Mouse (Mus musculus) limb, embryonic 14.5 days (tissue): ENCODE results near the gene Dst. TPM values are rescaled to one million over a fixed set of nuclear protein-coding genes. Genes with fewer than 3 reads are reported as not detected.
"Not testable (repeated sequence)": the region's sequence is repeated elsewhere in the genome, so short reads cannot be mapped to it uniquely, and the experiment has no call there.

ENCODE experiments used
- ATAC-seq: fragments of 200-750 bp; cut with Nextera tagmentation; 2 replicates; pipeline ENCODE4 v1.8.0; 2017; ENCODE audit warnings: low read depth, moderate number of reproducible peaks, moderate TSS enrichment; ENCODE audit not compliant: low FRiP score
- DNase-seq: peaks from one replicate; pipeline ENCODE4 v3.0.0-alpha.2; 2015; ENCODE audit warnings: low spot score
- H3K27ac ChIP-seq: fragments of 300-500 bp; sonication (generic); replicated peaks from 2 replicates; pipeline ENCODE4 v1.5.1; 2014; ENCODE audit warnings: low read depth, mild to moderate bottlenecking, low read length, moderate library complexity, mixed read lengths
- H3K27me3 ChIP-seq: fragments of 300-500 bp; sonication (generic); 2 replicates; pipeline ENCODE4 v1.6.1; 2014; ENCODE audit warnings: low read length, mixed read lengths; ENCODE audit not compliant: control insufficient read depth, insufficient read depth
- H3K36me3 ChIP-seq: fragments of 300-500 bp; sonication (generic); 2 replicates; pipeline ENCODE4 v1.6.1; 2014; ENCODE audit warnings: mild to moderate bottlenecking, low read length, moderate library complexity, mixed read lengths; ENCODE audit not compliant: control insufficient read depth, insufficient read depth
- H3K4me1 ChIP-seq: fragments of 300-500 bp; sonication (generic); 2 replicates; pipeline ENCODE4 v1.6.1; 2014; ENCODE audit warnings: antibody characterized with exemption, low read length, mixed read lengths; ENCODE audit not compliant: control insufficient read depth, insufficient read depth
- H3K4me2 ChIP-seq: fragments of 300-500 bp; sonication (generic); replicated peaks from 2 replicates; pipeline ENCODE4 v1.6.1; 2014; ENCODE audit warnings: low read depth, mild to moderate bottlenecking, low read length, moderate library complexity; ENCODE audit not compliant: severe bottlenecking
- H3K4me3 ChIP-seq: fragments of 300-500 bp; sonication (generic); replicated peaks from 2 replicates; pipeline ENCODE4 v1.5.1; 2014; ENCODE audit warnings: low read length
- H3K9ac ChIP-seq: fragments of 300-500 bp; sonication (generic); 2 replicates; pipeline ENCODE4 v1.6.1; 2014; ENCODE audit warnings: mild to moderate bottlenecking, low read depth, low read length, moderate library complexity; ENCODE audit not compliant: severe bottlenecking
- H3K9me3 ChIP-seq: fragments of 300-500 bp; sonication (generic); 2 replicates; pipeline ENCODE4 v1.6.1; 2016; ENCODE audit warnings: low read length; ENCODE audit not compliant: control insufficient read depth
- POLR2A ChIP-seq: fragments of 200-500 bp; IDR thresholded peaks from 2 replicates; pipeline ENCODE4 v1.8.0; 2012; ENCODE audit warnings: inconsistent platforms, mild to moderate bottlenecking, moderate library complexity, borderline replicate concordance; ENCODE audit not compliant: insufficient read depth, insufficient read length; ENCODE audit errors: extremely low read depth
- WGBS: fragments of 180-500 bp; shearing (Covaris S2); extraction: QIAGEN DNeasy Blood & Tissue Kit; methylation state at CpG from one replicate; pipeline ENCODE4 v1.1.7; 2014; 5-methylcytosine and 5-hydroxymethylcytosine counted together
- polyA plus RNA-seq, 2 experiments: library from polyadenylated mRNA; depleted of rRNA in 1 of 2; stranded (reverse) in 1 of 2; unstranded in 1 of 2; fragments of >200 nt; fragmentation: Nextera tagmentation in 1 of 2; extraction: Ambion mirVana in 1 of 2; gene quantifications; 2 replicates each; pipeline versions ENCODE4 v1.2.1 to v1.2.3; 2012 to 2014

Gene Dst
- polyA plus RNA-seq, 2 experiments = 34.9 to 42.5 TPM

GRCm38 (mm10) chr1:34300309-34300980 lies 392.4 kb downstream of the Dst start:
- WGBS = 77% methylated on average over 13 of the region's 13 CpGs
- ATAC-seq (no peak), DNase-seq (no peak)
- H3K4me1 ChIP-seq = peaks cover 5% of the 10 kb centered on the region
- H3K27me3 ChIP-seq = no peaks in the 10 kb centered on the region
- no peak overlapping the region for H3K4me3 ChIP-seq
- no peak overlapping the region for H3K9ac ChIP-seq
- no peak overlapping the region for H3K4me2 ChIP-seq
- H3K9me3 ChIP-seq = no peaks in the 10 kb centered on the region
- H3K36me3 ChIP-seq = peaks cover 29% of the 10 kb centered on the region
- no peak overlapping the region for H3K27ac ChIP-seq
- no peak for TF ChIP-seq POLR2A

GRCm38 (mm10) chr1:34304227-34304626 lies 396.2 kb downstream of the Dst start:
- H3K4me2 ChIP-seq = no peak overlapping the region
- DNase-seq (no peak), ATAC-seq (no peak)
- H3K27ac ChIP-seq = no peak overlapping the region
- 74% methylated on average over 5 of the region's 5 CpGs for WGBS
- H3K4me3 ChIP-seq = no peak overlapping the region
- no peaks in the 10 kb centered on the region for H3K9me3 ChIP-seq
- H3K36me3 ChIP-seq = peaks cover 40% of the 10 kb centered on the region
- no peaks in the 10 kb centered on the region; the same call in 1 of the 2 replicates for H3K4me1 ChIP-seq
- TF ChIP-seq POLR2A = no peak
- no peak overlapping the region for H3K9ac ChIP-seq
- H3K27me3 ChIP-seq = no peaks in the 10 kb centered on the region

DNA sequence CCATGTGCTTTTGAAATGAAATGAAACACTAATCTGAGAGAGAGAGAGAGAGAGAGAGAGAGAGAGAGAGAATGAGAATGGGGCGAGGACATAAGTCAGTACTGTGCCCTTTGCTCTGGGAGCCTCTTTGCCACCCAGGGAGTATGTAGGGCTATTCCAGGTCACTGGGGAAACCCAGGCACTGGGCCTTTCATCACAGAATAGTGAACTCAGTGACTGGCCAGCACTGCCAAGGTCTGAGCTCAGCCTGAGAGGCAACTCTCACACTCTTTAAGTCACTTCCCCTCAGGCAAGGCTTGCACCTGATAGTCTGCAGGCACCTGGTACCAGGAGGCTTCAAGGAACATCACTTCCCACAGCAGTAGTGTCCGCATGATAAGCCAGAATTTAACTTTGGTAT lies 398.7 kb downstream of the Dst start:
- Histone ChIP-seq H3K27ac (no peak overlapping the region), H3K9ac (no peak overlapping the region), H3K4me1 (no peaks in the 10 kb centered on the region), H3K4me2 (no peak overlapping the region), H3K36me3 (peaks cover 34% of the 10 kb centered on the region), H3K27me3 (no peaks in the 10 kb centered on the region), H3K9me3 (no peaks in the 10 kb centered on the region), H3K4me3 (no peak overlapping the region)
- 88% methylated on average over 2 of the region's 2 CpGs for WGBS
- ATAC-seq (no peak), DNase-seq (no peak)
- no peak for TF ChIP-seq POLR2A

DNA sequence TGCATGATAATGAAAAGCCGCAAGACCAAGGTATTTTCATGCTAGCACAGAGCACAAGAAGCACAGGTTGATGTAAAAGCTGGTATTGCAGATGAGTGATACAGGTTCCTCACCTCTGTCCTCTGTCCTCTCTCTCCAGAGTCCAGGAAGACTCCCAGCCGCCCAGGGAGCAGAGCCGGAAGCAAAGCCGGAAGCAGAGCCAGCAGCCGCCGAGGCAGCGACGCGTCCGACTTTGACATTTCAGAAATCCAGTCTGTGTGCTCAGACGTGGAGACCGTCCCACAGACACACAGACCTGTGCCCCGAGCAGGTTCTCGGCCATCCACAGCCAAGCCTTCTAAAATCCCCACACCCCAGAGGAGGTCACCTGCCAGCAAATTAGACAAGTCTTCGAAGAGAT lies 399.2 kb downstream of the Dst start:
- H3K27me3 ChIP-seq = no peaks in the 10 kb centered on the region
- H3K4me1 ChIP-seq = no peaks in the 10 kb centered on the region
- H3K27ac ChIP-seq = no peak overlapping the region
- DNase-seq (no peak), ATAC-seq (no peak)
- no peak overlapping the region for H3K4me2 ChIP-seq
- no peak overlapping the region for H3K4me3 ChIP-seq
- H3K9me3 ChIP-seq = no peaks in the 10 kb centered on the region
- WGBS = 95% methylated on average over 15 of the region's 15 CpGs
- no peak overlapping the region for H3K9ac ChIP-seq
- TF ChIP-seq POLR2A = no peak
- H3K36me3 ChIP-seq = peaks cover 34% of the 10 kb centered on the region

GRCm38 (mm10) chr1:34308841-34309240 lies 400.8 kb downstream of the Dst start:
- not testable (repeated sequence) for H3K4me2 ChIP-seq, H3K4me1 ChIP-seq, DNase-seq, H3K27me3 ChIP-seq, H3K9me3 ChIP-seq, H3K4me3 ChIP-seq, H3K9ac ChIP-seq, H3K27ac ChIP-seq, ATAC-seq
- WGBS = 92% methylated on average over 3 of the region's 3 CpGs
- peaks cover 25% of the 10 kb centered on the region for H3K36me3 ChIP-seq

DNA sequence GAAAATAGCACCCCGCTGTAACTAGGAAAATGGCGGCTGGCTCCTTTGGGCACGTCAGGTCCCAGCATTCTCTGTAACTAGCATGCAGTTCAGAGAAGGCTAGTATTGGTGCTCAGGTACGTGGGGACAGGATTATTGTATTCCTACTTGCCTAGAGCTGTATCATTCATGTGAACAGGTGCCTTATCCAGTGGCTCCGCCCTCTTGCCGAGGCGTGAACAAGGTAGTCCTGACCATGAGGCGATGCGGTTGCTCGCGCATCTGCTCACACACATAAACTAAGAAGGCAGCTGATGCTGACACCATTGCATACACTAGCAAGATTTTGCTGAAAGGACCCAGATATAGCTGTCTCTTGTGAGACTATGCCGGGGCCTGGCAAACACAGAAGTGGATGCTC lies 401.4 kb downstream of the Dst start:
- no peaks in the 10 kb centered on the region for H3K27me3 ChIP-seq
- TF ChIP-seq POLR2A = no peak
- no peaks in the 10 kb centered on the region for H3K4me1 ChIP-seq
- 95% methylated on average over 12 of the region's 12 CpGs for WGBS
- peaks cover 24% of the 10 kb centered on the region for H3K36me3 ChIP-seq
- no peak overlapping the region for H3K4me2 ChIP-seq
- H3K27ac ChIP-seq = no peak overlapping the region
- H3K9me3 ChIP-seq = no peaks in the 10 kb centered on the region
- ATAC-seq = no peak
- no peak overlapping the region for H3K9ac ChIP-seq
- DNase-seq = no peak
- no peak overlapping the region for H3K4me3 ChIP-seq
